Mouse (Mus musculus) brain, embryonic 14.5 days (tissue): ENCODE data around the gene Fam163b.

ENCODE experiments used
- CTCF ChIP-seq: fragments of 200-500 bp; IDR thresholded peaks from 2 replicates; pipeline ENCODE4 v1.5.1; 2012; ENCODE audit warnings: inconsistent platforms, mild to moderate bottlenecking, moderate library complexity, borderline replicate concordance; ENCODE audit not compliant: insufficient read depth, insufficient read length; ENCODE audit errors: extremely low read depth
- POLR2A ChIP-seq: fragments of 200-500 bp; IDR thresholded peaks from 2 replicates; pipeline ENCODE4 v1.6.1; 2012; ENCODE audit warnings: mild to moderate bottlenecking, inconsistent platforms, borderline replicate concordance; ENCODE audit not compliant: poor library complexity, insufficient read depth, insufficient read length, severe bottlenecking; ENCODE audit errors: extremely low read depth

DNA sequence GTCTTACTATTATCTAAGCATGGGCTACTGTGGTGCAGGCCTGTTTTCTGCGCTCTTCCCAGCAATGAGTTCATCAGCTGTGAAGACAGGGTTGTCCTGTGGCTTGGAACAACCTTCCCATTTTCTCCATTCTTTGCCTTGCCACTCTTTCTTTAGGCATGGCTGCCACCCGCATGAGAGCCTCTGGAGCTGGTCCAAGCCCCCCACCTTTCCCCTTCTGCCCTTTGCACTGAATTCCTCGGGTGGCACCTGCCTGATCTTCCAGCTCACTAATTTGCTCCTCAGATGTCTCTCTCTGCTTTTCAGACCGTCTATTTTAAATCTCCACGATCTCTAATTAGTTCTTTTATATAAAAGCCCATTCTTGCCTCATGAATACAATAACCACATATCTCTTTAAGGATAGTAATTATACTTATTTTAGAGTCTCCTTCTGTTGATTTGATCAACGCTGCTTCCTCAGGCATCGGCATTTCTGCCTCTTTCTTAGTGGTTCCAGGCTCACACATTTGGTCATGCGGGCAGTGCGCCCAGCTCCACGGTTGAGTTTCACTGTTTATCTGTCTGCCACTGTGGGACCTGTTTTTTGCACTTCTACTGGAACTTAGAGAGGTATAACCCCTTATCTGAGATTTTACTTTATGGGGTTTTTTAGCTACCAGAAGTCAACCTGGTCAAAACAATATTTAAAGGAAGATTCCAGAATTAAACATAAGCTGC, 12.3 kb upstream of the Fam163b start:
- no peak for TF ChIP-seq POLR2A
- TF ChIP-seq CTCF, result no peak
